Mouse (Mus musculus): ENCODE measurements around the gene Nlrp4c.

- no peak for TF ChIP-seq CTCF (IDR thresholded peaks at IDR 0.05; ENCODE audit: borderline replicate concordance, control insufficient read depth, extremely low read depth, insufficient read depth, low read length, poor library complexity)
- TF ChIP-seq POLR2A (IDR thresholded peaks at IDR 0.05; ENCODE audit: control insufficient read depth, extremely low read depth, insufficient read depth, low read length, poor library complexity) = no peak
Measured at GRCm38 (mm10) chr7:6146194-6146981, 101.4 kb downstream of the Nlrp4c start.
